Mouse (Mus musculus) lung, adult 18-20 months (tissue): ENCODE results near the gene Rabgap1l.
"Not testable (repeated sequence)": the region's sequence is repeated elsewhere in the genome, so short reads cannot be mapped to it uniquely, and the experiment has no call there.

ENCODE experiments used
- DNase-seq, 2 experiments: peaks; one replicate each; pipeline ENCODE4 v3.0.0; 2022; ENCODE audit warnings: mixed read lengths in 2 of 2

Rabgap1l gene

GRCm38 (mm10) chr1:160308498-160308897 is 484.5 kb downstream of the Rabgap1l start:
- DNase-seq = no peak

- peak in 1 of 2 experiments; percentile 13 for DNase-seq
Observed at GRCm38 (mm10) chr1:160306866-160307616, 486.0 kb downstream of the Rabgap1l start.

- peak in 1 of 2 experiments; percentile 22 for DNase-seq
Observed at GRCm38 (mm10) chr1:160306336-160306735, 486.7 kb downstream of the Rabgap1l start.

- no peak for DNase-seq
Observed at GRCm38 (mm10) chr1:160305826-160306225, 487.2 kb downstream of the Rabgap1l start.

GRCm38 (mm10) chr1:160304969-160305498 is 488.0 kb downstream of the Rabgap1l start:
- DNase-seq = no peak

GRCm38 (mm10) chr1:160302268-160302667 is 490.7 kb downstream of the Rabgap1l start:
- DNase-seq = no peak

- DNase-seq = no peak
Observed at GRCm38 (mm10) chr1:160301156-160301555, 491.9 kb downstream of the Rabgap1l start.

- no peak for DNase-seq
Observed at GRCm38 (mm10) chr1:160300704-160301103, 492.3 kb downstream of the Rabgap1l start.

GRCm38 (mm10) chr1:160299979-160300378 is 493.0 kb downstream of the Rabgap1l start:
- no peak for DNase-seq

GRCm38 (mm10) chr1:160298893-160299292 is 494.1 kb downstream of the Rabgap1l start:
- DNase-seq = no peak

GRCm38 (mm10) chr1:160297701-160298100 is 495.3 kb downstream of the Rabgap1l start:
- no peak for DNase-seq

- no peak for DNase-seq
Observed at GRCm38 (mm10) chr1:160295323-160295722, 497.7 kb downstream of the Rabgap1l start.

- DNase-seq = no peak
Observed at GRCm38 (mm10) chr1:160293488-160293887, 499.5 kb downstream of the Rabgap1l start.

- no peak for DNase-seq
Observed at GRCm38 (mm10) chr1:160292058-160292457, 501.0 kb downstream of the Rabgap1l start.

- no peak for DNase-seq
Observed at GRCm38 (mm10) chr1:160290242-160290641, 502.8 kb downstream of the Rabgap1l start.

GRCm38 (mm10) chr1:160287058-160287645 is 505.9 kb downstream of the Rabgap1l start:
- no peak for DNase-seq

- no peak for DNase-seq
Observed at GRCm38 (mm10) chr1:160286400-160287057, 506.5 kb downstream of the Rabgap1l start.

- no peak for DNase-seq
Observed at GRCm38 (mm10) chr1:160284241-160284640, 508.8 kb downstream of the Rabgap1l start.

- not testable (repeated sequence) for DNase-seq
Observed at GRCm38 (mm10) chr1:160282166-160282874, 510.7 kb downstream of the Rabgap1l start.

- no peak for DNase-seq
Observed at GRCm38 (mm10) chr1:160281337-160282084, 511.5 kb downstream of the Rabgap1l start.

- DNase-seq = peak; percentile 39 to 44
Observed at GRCm38 (mm10) chr1:160280603-160281002, 512.4 kb downstream of the Rabgap1l start.
